Mouse (Mus musculus) thymus, postnatal 4 days (tissue): ENCODE data around the gene Tor1b.
A peak's percentile ranks its signal among the peaks of the same experiment; 100 is the strongest.
"Not testable (repeated sequence)": the region's sequence is repeated elsewhere in the genome, so short reads cannot be mapped to it uniquely, and the experiment has no call there.

Experiments used
- DNase-seq: peaks from one replicate; pipeline ENCODE4 v3.0.0; 2021

Tor1b gene

GRCm38 (mm10) chr2:30933032-30933431 lies 19.7 kb upstream of the Tor1b start:
- DNase-seq = no peak

- peak; percentile 79 for DNase-seq
Measured at GRCm38 (mm10) chr2:30933917-30934450, 18.8 kb upstream of the Tor1b start.

- no peak for DNase-seq
Measured at GRCm38 (mm10) chr2:30936808-30937207, 16.0 kb upstream of the Tor1b start.

GRCm38 (mm10) chr2:30937731-30938130 lies 15.0 kb upstream of the Tor1b start:
- no peak for DNase-seq

GRCm38 (mm10) chr2:30938574-30938991 lies 14.2 kb upstream of the Tor1b start:
- no peak for DNase-seq

GRCm38 (mm10) chr2:30941586-30941985 lies 11.2 kb upstream of the Tor1b start:
- no peak for DNase-seq

- DNase-seq = not testable (repeated sequence)
Measured at GRCm38 (mm10) chr2:30942116-30942515, 10.6 kb upstream of the Tor1b start.

- DNase-seq = peak; percentile 71
Measured at GRCm38 (mm10) chr2:30942603-30943011, 10.2 kb upstream of the Tor1b start.

- DNase-seq = no peak
Measured at GRCm38 (mm10) chr2:30952457-30952823, 319 bp upstream of the Tor1b start.

- DNase-seq = no peak
Measured at GRCm38 (mm10) chr2:30954797-30955196, 2.0 kb downstream of the Tor1b start.

- DNase-seq = no peak
Measured at GRCm38 (mm10) chr2:30957511-30957910, 4.8 kb downstream of the Tor1b start.

- DNase-seq = no peak
Measured at GRCm38 (mm10) chr2:30958726-30959125, 6.0 kb downstream of the Tor1b start.

- no peak for DNase-seq
Measured at GRCm38 (mm10) chr2:30959856-30960255, 7.1 kb downstream of the Tor1b start.

- DNase-seq = no peak
Measured at GRCm38 (mm10) chr2:30962570-30963254, 10.0 kb downstream of the Tor1b start.

- DNase-seq = no peak
Measured at GRCm38 (mm10) chr2:30965627-30966026, 12.9 kb downstream of the Tor1b start.

GRCm38 (mm10) chr2:30966826-30967225 lies 14.1 kb downstream of the Tor1b start:
- DNase-seq = peak; percentile 24

- DNase-seq = peak; percentile 89
Measured at GRCm38 (mm10) chr2:30967352-30968327, 14.9 kb downstream of the Tor1b start, which contains the start of gene Tor1a. Gene Tor1a (minus strand): TSS chr2:30967933.

- peak; percentile 99 for DNase-seq
Measured at GRCm38 (mm10) chr2:30981790-30982513, 29.2 kb downstream of the Tor1b start, which contains the start of the genes BC005624 and Usp20. Gene BC005624 (minus strand): TSS chr2:30982201. Gene Usp20 (plus strand): TSS chr2:30982279.

GRCm38 (mm10) chr2:30983024-30983423 lies 30.3 kb downstream of the Tor1b start:
- DNase-seq = peak; percentile 50

GRCm38 (mm10) chr2:30985111-30986020 lies 32.6 kb downstream of the Tor1b start:
- peak; percentile 78 for DNase-seq

GRCm38 (mm10) chr2:30990221-30990620 lies 37.5 kb downstream of the Tor1b start:
- DNase-seq = no peak

GRCm38 (mm10) chr2:30994853-30995252 lies 42.1 kb downstream of the Tor1b start:
- no peak for DNase-seq
